Mouse (Mus musculus) lung, postnatal 0 days (tissue): ENCODE data around the gene C8b. TPM values are rescaled to one million over a fixed set of nuclear protein-coding genes. Genes with fewer than 3 reads are reported as not detected.

Experiments used
- ATAC-seq: fragments of 200-750 bp; cut with Nextera tagmentation; 2 replicates; pipeline ENCODE4 v1.8.0; 2017; ENCODE audit warnings: moderate library complexity
- DNase-seq: peaks from one replicate; pipeline ENCODE4 v3.0.0-alpha.2; 2016; ENCODE audit warnings: low spot score
- H3K27ac ChIP-seq: fragments of 300-500 bp; sonication (generic); 2 replicates; pipeline ENCODE4 v1.5.1; 2014; ENCODE audit warnings: antibody characterized with exemption, mild to moderate bottlenecking, low read length, mixed read lengths
- H3K27me3 ChIP-seq: fragments of 300-500 bp; sonication (generic); replicated peaks from 2 replicates; pipeline ENCODE4 v1.6.1; 2014; ENCODE audit warnings: low read length, mixed read lengths; ENCODE audit not compliant: insufficient read depth
- H3K36me3 ChIP-seq: fragments of 300-500 bp; sonication (generic); 2 replicates; pipeline ENCODE4 v1.6.1; 2014; ENCODE audit warnings: low read length, mixed read lengths; ENCODE audit not compliant: insufficient read depth
- H3K4me1 ChIP-seq: fragments of 300-500 bp; sonication (generic); 2 replicates; pipeline ENCODE4 v1.6.1; 2014; ENCODE audit warnings: antibody characterized with exemption, low read depth, low read length, mixed read lengths; ENCODE audit not compliant: insufficient read depth
- H3K4me2 ChIP-seq: fragments of 300-500 bp; sonication (generic); replicated peaks from 2 replicates; pipeline ENCODE4 v1.6.1; 2014; ENCODE audit warnings: low read depth, mild to moderate bottlenecking, low read length, moderate library complexity, mixed read lengths
- H3K4me3 ChIP-seq: fragments of 300-500 bp; sonication (generic); 2 replicates; pipeline ENCODE4 v1.5.1; 2014; ENCODE audit warnings: low read depth, low read length
- H3K9ac ChIP-seq: fragments of 300-500 bp; sonication (generic); replicated peaks from 2 replicates; pipeline ENCODE4 v1.6.1; 2014; ENCODE audit warnings: low read depth, mild to moderate bottlenecking
- H3K9me3 ChIP-seq: fragments of 300-500 bp; sonication (generic); 2 replicates; pipeline ENCODE4 v1.6.1; 2016; ENCODE audit warnings: low read length, mixed read lengths
- CTCF ChIP-seq: IDR thresholded peaks from 2 replicates; pipeline ENCODE4 v1.5.1; 2016; ENCODE audit warnings: antibody characterized with exemption, mild to moderate bottlenecking
- EP300 ChIP-seq: IDR thresholded peaks from 2 replicates; pipeline ENCODE4 v1.6.1; 2016; ENCODE audit warnings: antibody characterized with exemption, mild to moderate bottlenecking, control low read depth
- WGBS: fragments of 180-500 bp; shearing (Covaris S2); extraction: QIAGEN DNeasy Blood & Tissue Kit; methylation state at CpG from one replicate; pipeline ENCODE4 v1.1.7; 2014; 5-methylcytosine and 5-hydroxymethylcytosine counted together
- polyA plus RNA-seq: library from polyadenylated mRNA; unstranded; fragments of >200 nt; fragmentation: Nextera tagmentation; extraction: Ambion mirVana; gene quantifications from 2 replicates; pipeline ENCODE4 v1.2.1, GENCODE M21; 2015

C8b gene
- polyA plus RNA-seq, 1 experiment from 2014 or later = not detected

DNA sequence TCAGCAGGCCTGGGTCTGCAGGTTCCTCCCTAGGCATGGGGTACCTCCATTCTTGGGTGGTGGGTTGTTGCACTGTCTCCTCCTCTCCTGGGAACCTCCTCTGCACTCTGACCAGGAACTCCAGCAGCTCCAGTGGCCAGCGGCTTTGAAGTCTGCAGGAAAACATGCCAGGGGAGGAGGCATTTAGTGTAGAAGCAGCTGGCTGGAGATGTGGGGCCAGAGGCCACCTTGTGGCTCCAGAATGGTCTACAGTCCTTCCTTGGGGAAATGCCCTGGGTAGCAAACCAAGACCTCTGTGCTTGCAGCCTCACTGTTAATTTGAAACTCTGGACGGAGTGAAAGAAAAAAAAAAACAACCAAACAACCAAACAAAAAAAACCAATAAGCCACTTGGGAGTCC lies 51.4 kb downstream of the C8b start:
- H3K4me1 ChIP-seq = no peaks in the 10 kb centered on the region
- H3K36me3 ChIP-seq = no peaks in the 10 kb centered on the region
- H3K27me3 ChIP-seq = no peaks in the 10 kb centered on the region
- H3K4me2 ChIP-seq = no peak overlapping the region
- no peak for ATAC-seq
- 54% methylated on average over 2 of the region's 2 CpGs for WGBS
- no peak overlapping the region for H3K27ac ChIP-seq
- H3K4me3 ChIP-seq = no peak overlapping the region
- no peak for DNase-seq
- no peaks in the 10 kb centered on the region for H3K9me3 ChIP-seq
- H3K9ac ChIP-seq = no peak overlapping the region
- TF ChIP-seq EP300 (no peak), CTCF (no peak)

DNA sequence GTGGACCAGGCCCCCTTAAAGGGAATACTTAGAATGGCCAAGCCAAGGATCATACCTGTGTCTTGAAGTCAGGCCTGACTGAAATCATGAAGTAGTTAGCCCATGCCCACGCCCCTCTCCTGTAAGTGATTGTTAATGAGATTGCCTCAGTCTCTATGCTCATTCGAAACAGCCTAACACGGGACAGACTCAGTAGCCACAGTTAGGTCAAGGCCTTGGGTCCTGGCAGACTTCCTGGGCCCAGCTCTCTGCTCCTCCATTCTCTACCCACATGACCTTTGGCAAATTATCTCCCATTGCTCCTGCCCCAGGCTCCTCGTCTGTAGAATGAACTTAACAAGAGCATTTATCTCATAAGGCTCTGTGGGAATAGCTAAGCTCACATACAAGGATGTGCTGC lies 52.9 kb downstream of the C8b start:
- WGBS = 70% methylated on average over 4 of the region's 4 CpGs
- H3K4me2 ChIP-seq = no peak overlapping the region
- no peaks in the 10 kb centered on the region for H3K36me3 ChIP-seq
- H3K9ac ChIP-seq = no peak overlapping the region
- no peak for DNase-seq
- no peak overlapping the region for H3K4me3 ChIP-seq
- no peak for ATAC-seq
- no peak overlapping the region for H3K27ac ChIP-seq
- H3K4me1 ChIP-seq = no peaks in the 10 kb centered on the region
- no peak for TF ChIP-seq CTCF
- TF ChIP-seq EP300 = no peak
- H3K27me3 ChIP-seq = no peaks in the 10 kb centered on the region
- H3K9me3 ChIP-seq = no peaks in the 10 kb centered on the region

GRCm38 (mm10) chr4:104819891-104820290 lies 53.8 kb downstream of the C8b start:
- TF ChIP-seq EP300 = no peak
- no peak for TF ChIP-seq CTCF

DNA sequence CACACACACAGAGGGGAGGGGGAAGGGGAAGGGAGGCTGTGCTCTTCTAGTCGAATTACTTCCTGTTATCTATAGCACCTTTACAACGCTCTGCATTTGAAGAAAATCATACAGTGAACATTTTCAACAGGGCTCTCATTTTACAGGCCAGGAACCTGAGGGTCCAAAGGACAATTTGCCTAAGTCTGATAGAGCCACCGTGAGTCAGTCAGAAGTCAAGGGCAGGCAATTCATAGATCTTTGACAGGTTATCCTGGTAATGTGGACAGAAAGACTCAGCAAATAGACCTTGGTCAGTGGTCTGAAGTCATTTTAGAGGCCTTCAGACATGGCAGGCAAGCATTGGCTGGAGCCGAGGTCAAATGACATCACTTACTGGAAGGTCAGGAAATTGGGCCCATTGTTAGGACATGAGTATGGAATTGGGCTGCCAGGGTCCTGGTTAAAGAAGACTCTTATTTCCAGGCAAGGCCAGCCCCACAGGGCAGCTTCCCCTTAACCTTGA lies 57.5 kb downstream of the C8b start:
- 72% methylated on average over 4 of the region's 4 CpGs for WGBS
- no peak overlapping the region for H3K27ac ChIP-seq
- no peaks in the 10 kb centered on the region for H3K9me3 ChIP-seq
- no peaks in the 10 kb centered on the region for H3K4me1 ChIP-seq
- no peak overlapping the region for H3K4me2 ChIP-seq
- DNase-seq (no peak), ATAC-seq (no peak)
- no peak overlapping the region for H3K4me3 ChIP-seq
- H3K9ac ChIP-seq = no peak overlapping the region
- no peaks in the 10 kb centered on the region for H3K27me3 ChIP-seq
- H3K36me3 ChIP-seq = no peaks in the 10 kb centered on the region
- TF ChIP-seq CTCF (no peak), EP300 (no peak)

More at GRCm38 (mm10) chr4:104819891-104820290, 53.8 kb downstream of the C8b start:
- Histone ChIP-seq H3K27me3 (no peaks in the 10 kb centered on the region), H3K4me3 (no peak overlapping the region), H3K4me2 (no peak overlapping the region), H3K27ac (no peak overlapping the region), H3K4me1 (no peaks in the 10 kb centered on the region), H3K9ac (no peak overlapping the region), H3K36me3 (no peaks in the 10 kb centered on the region), H3K9me3 (no peaks in the 10 kb centered on the region)
- 51% methylated on average over 4 of the region's 4 CpGs for WGBS
- no peak for DNase-seq
- no peak for ATAC-seq

GRCm38 (mm10) chr4:104824381-104825077 lies 58.4 kb downstream of the C8b start:
- Histone ChIP-seq H3K27ac (no peak overlapping the region), H3K4me1 (no peaks in the 10 kb centered on the region), H3K4me3 (no peak overlapping the region), H3K9me3 (no peaks in the 10 kb centered on the region), H3K36me3 (no peaks in the 10 kb centered on the region), H3K9ac (no peak overlapping the region), H3K4me2 (no peak overlapping the region), H3K27me3 (no peaks in the 10 kb centered on the region)
- DNase-seq (no peak), ATAC-seq (no peak)
- TF ChIP-seq EP300 (no peak), CTCF (no peak)
- 65% methylated on average over 7 of the region's 7 CpGs for WGBS

DNA sequence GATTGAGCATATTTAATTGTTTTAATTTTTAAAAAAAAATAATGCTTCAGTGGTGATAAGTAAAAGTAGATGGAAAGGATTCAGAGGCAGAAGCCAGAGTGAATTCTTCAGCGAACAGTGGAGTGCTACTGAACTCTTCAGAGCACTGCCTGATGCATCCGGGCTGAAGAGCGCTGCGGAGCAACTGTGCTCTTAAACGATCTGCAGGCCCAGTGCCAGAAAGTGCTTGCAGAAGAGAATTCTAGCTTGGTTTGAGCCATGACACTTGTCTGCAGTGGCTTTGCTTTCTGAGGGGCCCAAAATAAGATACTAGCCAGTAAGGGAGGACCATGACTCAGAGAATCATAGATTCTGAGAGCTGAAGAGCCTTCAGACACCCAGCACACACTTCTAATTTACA lies 62.8 kb downstream of the C8b start:
- no peak for DNase-seq
- Histone ChIP-seq H3K27ac (no peak overlapping the region), H3K4me2 (no peak overlapping the region), H3K9ac (no peak overlapping the region), H3K36me3 (no peaks in the 10 kb centered on the region), H3K27me3 (no peaks in the 10 kb centered on the region), H3K4me1 (no peaks in the 10 kb centered on the region), H3K9me3 (no peaks in the 10 kb centered on the region), H3K4me3 (no peak overlapping the region)
- WGBS = 51% methylated on average over 5 of the region's 5 CpGs
- TF ChIP-seq CTCF (no peak), EP300 (no peak)
- no peak for ATAC-seq

GRCm38 (mm10) chr4:104835096-104835495 lies 69.0 kb downstream of the C8b start:
- no peak for ATAC-seq
- Histone ChIP-seq H3K9ac (no peak overlapping the region), H3K4me2 (no peak overlapping the region), H3K4me1 (no peaks in the 10 kb centered on the region), H3K27me3 (no peaks in the 10 kb centered on the region), H3K27ac (no peak overlapping the region), H3K36me3 (no peaks in the 10 kb centered on the region), H3K9me3 (no peaks in the 10 kb centered on the region), H3K4me3 (no peak overlapping the region)
- DNase-seq = no peak
- TF ChIP-seq CTCF (no peak), EP300 (no peak)
- WGBS = 58% methylated on average over 5 of the region's 5 CpGs
